Mouse (Mus musculus): ENCODE data around the gene Mst1r.

- TF ChIP-seq FOSL1 (IDR thresholded peaks at IDR 0.05; ENCODE audit: insufficient read depth, low read length, poor library complexity, severe bottlenecking) (no peak), CTCF (IDR thresholded peaks at IDR 0.05; ENCODE audit: control insufficient read depth, insufficient read depth, insufficient read length) (no peak), MAX (IDR thresholded peaks at IDR 0.05) (no peak), USF1 (IDR thresholded peaks at IDR 0.05; ENCODE audit: low read depth) (no peak), MYOD1 (IDR thresholded peaks at IDR 0.05; ENCODE audit: control insufficient read depth, insufficient read length, low read depth) (peak; percentile 29), MYOG (IDR thresholded peaks at IDR 0.05; ENCODE audit: control insufficient read depth, extremely low read depth, insufficient read length) (no peak), CEBPB (IDR thresholded peaks at IDR 0.05; ENCODE audit: low read depth) (no peak)
Measured at GRCm38 (mm10) chr9:107923956-107924355, 17.3 kb downstream of the Mst1r start.

Measured in C2C12 (cell line).